Mouse (Mus musculus) urinary bladder, adult 18-20 months (tissue): Measurements from ENCODE around the gene Tas2r121.
"Not testable (repeated sequence)": the region's sequence is repeated elsewhere in the genome, so short reads cannot be mapped to it uniquely, and the experiment has no call there.

ENCODE experiments used
- DNase-seq, 2 experiments: peaks; one replicate each; pipeline ENCODE4 v3.0.0; 2022; ENCODE audit warnings: low spot score in 2 of 2, mixed read lengths in 2 of 2

Gene Tas2r121

DNA sequence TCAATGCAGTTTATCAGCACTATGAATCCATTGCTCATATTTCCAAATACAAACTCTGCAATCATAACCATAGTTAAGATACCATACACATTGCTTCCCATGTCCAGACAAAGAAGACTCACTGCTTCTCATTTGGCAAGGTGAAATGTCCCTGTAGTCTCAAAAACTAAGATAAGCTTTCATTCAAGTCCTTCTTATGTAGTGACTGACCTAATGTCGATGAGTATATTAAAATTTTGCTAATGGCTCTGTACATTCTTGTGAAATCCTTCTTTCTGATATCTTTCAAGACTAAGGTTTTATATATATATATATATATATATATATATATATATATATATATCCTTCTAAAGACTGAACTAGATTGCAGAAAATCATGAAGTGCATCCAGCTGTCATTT lies at the start of gene Tas2r121:
Gene Tas2r121, minus strand, starts transcription at position 101 of the 400 bp plus-strand sequence.
- DNase-seq: no peak

- DNase-seq: no peak
Observed at GRCm38 (mm10) chr6:132750206-132750605, 49.4 kb upstream of the Tas2r121 start.

- no peak for DNase-seq
Observed at GRCm38 (mm10) chr6:132737935-132738334, 37.1 kb upstream of the Tas2r121 start, which contains the start of gene Tas2r115. Gene Tas2r115, minus strand, starts transcription at chr6:132738035.

- no peak for DNase-seq
Observed at GRCm38 (mm10) chr6:132711828-132712227, 11.0 kb upstream of the Tas2r121 start, which contains the start of gene Tas2r122. Gene Tas2r122, minus strand, starts transcription at chr6:132711928.

DNA sequence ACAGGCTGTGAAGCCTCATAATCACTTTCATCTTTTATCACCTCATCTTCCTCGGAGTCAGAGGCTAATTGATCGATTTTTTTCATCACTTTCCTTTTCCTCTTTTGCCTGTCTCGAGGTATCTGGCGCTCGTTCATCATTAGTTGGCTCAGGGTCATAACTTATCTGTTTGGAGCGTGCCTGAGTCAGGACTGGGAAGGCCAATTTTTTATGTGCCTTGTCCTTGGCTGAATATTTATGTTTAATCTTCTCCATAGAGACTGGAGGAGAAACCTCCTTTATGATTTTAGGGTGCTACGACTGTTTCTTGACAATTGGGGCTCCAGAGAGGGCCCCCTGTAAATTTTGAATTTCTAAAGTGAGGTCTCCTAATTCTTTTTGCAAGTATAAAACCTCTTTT lies 9.2 kb downstream of the Tas2r121 start:
- not testable (repeated sequence) for DNase-seq

DNA sequence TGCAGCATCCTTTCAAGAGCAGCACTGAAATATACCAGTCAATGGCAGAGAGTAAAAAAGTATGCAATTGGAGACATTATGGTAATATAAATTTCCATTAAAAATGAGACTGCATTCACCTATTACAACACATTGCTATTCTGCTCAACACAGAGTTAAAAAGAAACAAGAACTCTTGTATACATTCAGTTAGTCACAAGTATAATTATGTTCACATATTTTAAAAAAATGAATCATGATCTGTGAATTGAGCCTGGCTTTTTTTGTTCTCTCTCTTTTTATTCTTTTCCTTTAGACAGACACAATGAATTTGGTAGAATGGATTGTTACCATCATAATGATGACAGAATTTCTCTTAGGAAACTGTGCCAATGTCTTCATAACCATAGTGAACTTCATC lies 44.2 kb downstream of the Tas2r121 start, which contains the start of gene Tas2r120:
Gene Tas2r120, plus strand, starts transcription at position 301 of the 400 bp plus-strand sequence.
- no peak for DNase-seq

DNA sequence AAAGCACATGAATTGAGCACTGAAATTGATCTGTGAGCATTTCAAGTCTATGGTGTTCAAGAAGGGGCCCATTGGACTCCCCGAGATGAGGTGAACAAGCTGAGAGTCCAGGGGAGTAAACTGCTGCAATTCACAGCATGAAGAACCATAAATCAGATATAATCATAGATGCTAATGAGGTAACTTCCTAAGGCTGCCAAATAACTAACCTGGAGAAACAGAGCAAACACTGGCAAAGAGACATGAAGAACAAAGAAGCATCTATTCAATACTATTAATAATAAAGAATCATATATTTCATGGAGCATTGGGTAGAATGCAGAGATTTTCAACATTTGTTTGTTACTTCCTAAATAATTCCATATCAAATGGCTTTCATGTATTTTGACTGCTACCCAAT lies 49.4 kb downstream of the Tas2r121 start, which contains the start of gene A630073D07Rik:
Gene A630073D07Rik, minus strand, starts transcription at position 101 of the 400 bp plus-strand sequence.
- DNase-seq: no peak
